Mouse (Mus musculus) gastrocnemius, postnatal 36 days (tissue): ENCODE measurements around the gene Cd3eap. TPM values are rescaled to one million over a fixed set of nuclear protein-coding genes. Genes with fewer than 3 reads are reported as not detected.

Experiments
- DNase-seq, 2 experiments: peaks; one replicate each; pipeline ENCODE4 v3.0.0; 2022
- intact Hi-C: fragments of 180-260 bp; cut with DNase I; formaldehyde crosslinking; loops from one replicate; pipeline ENCODE4 v1.15.1; 2025
- total RNA-seq, 2 experiments: library from RNA; stranded (reverse); gene quantifications; 2 replicates each; pipeline ENCODE4 v1.2.3; 2021

The Cd3eap gene
- total RNA-seq, 2 experiments from 2014 or later = 9.3 to 10.2 TPM

- no peak for DNase-seq
- intact Hi-C loops = no loop called here
Measured at GRCm38 (mm10) chr7:19338596-19338995, 20.7 kb downstream of the Cd3eap start.

- DNase-seq = no peak
- intact Hi-C loops = no loop called here
Measured at GRCm38 (mm10) chr7:19338060-19338459, 21.2 kb downstream of the Cd3eap start.

DNA sequence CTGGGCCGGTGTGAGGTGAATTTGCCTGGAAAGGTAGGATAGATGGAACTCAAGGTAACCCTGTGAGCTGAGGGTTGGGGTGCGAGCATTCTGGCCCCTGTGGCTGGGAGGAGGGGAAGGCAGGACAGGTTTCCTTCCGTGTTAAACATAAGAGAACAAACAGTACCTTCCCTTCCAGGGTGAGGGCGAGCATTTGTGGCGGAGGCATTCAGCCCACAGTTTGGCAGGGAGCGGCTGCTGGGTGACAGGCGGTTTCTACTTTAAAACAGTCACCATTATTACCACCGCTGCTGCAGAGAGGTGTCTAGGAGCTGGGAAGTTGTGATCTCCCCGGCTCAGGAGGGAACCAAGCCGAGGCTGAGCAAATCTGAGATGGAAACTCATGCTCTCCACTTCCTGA lies 22.2 kb downstream of the Cd3eap start:
- DNase-seq = no peak
- intact Hi-C loops = no loop called here

DNA sequence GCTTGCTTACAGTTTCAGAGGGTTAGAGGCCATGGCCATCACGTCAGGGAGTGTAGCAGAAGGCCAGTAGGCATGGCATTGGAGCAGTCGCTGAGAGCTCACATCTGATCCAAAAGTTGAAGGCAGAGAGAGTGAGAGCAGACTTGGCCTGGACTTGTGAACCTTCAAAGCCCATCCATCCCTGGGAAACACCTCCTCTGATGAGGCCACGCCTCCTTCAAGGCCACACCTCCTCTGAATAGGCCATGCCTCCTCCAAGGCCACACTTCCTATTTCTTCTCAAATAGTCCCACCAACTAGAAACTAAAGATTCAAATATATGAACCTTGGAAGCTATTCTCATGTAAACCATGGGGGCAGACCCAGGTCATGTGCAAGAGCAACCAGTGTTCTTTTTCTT lies 23.7 kb downstream of the Cd3eap start:
- intact Hi-C loops = no loop called here
- no peak for DNase-seq

GRCm38 (mm10) chr7:19332709-19333352 lies 26.5 kb downstream of the Cd3eap start:
- intact Hi-C loops = no loop called here
- DNase-seq = peak; percentile 72 to 74

- DNase-seq = no peak
- intact Hi-C loops = no loop called here
Measured at GRCm38 (mm10) chr7:19331910-19332309, 27.4 kb downstream of the Cd3eap start.

- intact Hi-C loops = no loop called here
- DNase-seq = no peak
Measured at GRCm38 (mm10) chr7:19328425-19328824, 30.9 kb downstream of the Cd3eap start.

- DNase-seq = peak in 1 of 2 experiments; percentile 3
- intact Hi-C loops = no loop called here
Measured at GRCm38 (mm10) chr7:19327782-19328181, 31.5 kb downstream of the Cd3eap start.

DNA sequence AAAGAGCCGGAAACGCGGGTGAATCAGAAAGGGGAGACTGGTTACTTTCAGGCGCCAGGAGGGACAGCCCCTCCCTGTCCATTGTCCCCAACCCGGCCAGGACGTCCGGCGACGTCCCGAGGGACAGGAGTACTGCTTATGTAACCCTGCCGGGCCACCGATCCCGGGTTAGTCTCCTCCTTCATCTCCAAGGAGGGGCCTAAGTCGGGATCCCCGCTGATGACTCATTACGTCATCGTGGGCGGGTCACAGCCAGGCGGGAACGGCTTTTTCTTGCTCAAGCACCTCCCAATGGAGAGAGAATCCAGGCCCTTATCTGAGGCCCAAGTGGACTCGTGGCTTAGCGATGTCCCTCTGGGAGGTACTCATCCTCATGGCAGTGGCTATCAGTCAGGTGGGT lies 32.2 kb downstream of the Cd3eap start:
- intact Hi-C loops = no loop called here
- peak; percentile 82 to 90 for DNase-seq

GRCm38 (mm10) chr7:19326359-19326758 lies 32.9 kb downstream of the Cd3eap start:
- DNase-seq = peak; percentile 85 to 87
- intact Hi-C loops = no loop called here

GRCm38 (mm10) chr7:19325262-19326199 lies 33.8 kb downstream of the Cd3eap start:
- no peak for DNase-seq
- intact Hi-C loops = no loop called here

DNA sequence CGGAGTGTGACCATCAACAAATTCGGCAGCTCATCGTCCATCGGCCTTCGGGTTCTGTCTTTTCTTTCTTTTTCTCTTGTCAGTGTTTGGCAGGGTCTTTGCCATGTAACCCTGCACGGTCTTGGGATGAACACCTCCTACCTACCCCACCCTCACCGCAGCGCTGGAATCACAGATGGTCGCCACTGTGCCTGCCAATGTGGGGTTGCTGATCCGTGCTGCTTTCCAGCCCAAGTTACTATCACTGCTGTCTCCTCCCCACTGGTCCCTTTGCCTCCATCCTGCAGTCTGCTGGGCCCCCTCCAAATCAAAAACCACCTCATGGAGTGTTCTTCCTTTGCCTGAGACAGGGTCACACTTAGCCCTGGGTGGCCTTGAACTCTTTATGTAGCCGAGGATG lies 35.1 kb downstream of the Cd3eap start:
- intact Hi-C loops = no loop called here
- no peak for DNase-seq

- intact Hi-C loops = no loop called here
- DNase-seq = no peak
Measured at GRCm38 (mm10) chr7:19322489-19322888, 36.8 kb downstream of the Cd3eap start.

- no peak for DNase-seq
- intact Hi-C loops = no loop called here
Measured at GRCm38 (mm10) chr7:19321464-19321863, 37.8 kb downstream of the Cd3eap start.

DNA sequence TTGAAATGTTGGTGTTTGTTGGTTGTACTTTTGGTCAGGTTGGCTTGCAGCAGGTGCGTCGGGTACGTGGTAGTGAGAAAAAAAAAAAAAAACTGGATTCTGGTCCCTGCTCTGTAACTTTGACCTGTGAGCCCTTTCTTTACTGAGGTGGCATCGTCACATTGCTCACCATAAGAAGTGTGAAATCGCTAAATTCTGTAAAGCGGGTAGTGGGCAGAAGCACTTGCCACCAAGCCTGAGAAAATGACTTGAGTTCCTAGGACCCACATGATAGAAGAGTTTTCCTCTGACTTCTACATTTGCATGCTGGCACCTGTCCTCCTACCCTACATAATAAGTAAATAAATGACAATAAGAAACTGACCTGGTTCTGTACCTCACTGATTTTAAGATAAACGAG lies 38.6 kb downstream of the Cd3eap start:
- DNase-seq = no peak
- intact Hi-C loops = no loop called here

- DNase-seq = peak; percentile 90 to 96
- intact Hi-C loops = no loop called here
Measured at GRCm38 (mm10) chr7:19319906-19320305, 39.4 kb downstream of the Cd3eap start.

GRCm38 (mm10) chr7:19319458-19319857 lies 39.8 kb downstream of the Cd3eap start:
- DNase-seq = no peak
- intact Hi-C loops = no loop called here

DNA sequence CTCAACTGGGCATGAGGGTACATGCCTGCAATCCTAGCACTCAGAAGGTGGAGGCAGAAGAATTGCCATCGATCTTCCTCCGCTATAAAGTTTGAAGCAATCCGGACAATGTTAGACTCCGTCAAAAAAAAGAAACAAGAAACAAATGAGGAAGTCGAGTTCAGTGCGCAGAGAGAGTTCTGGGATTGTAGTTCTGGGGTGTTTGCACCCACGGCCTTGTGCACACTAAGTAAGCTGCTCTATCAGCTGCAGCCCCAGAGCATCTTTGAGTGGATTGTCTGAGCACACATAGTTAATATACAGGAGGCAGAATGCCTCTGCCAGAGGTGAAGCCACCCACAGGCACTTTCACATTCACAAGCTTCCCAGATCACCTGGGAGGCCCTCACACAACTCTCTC lies 40.6 kb downstream of the Cd3eap start:
- no peak for DNase-seq
- intact Hi-C loops = no loop called here

DNA sequence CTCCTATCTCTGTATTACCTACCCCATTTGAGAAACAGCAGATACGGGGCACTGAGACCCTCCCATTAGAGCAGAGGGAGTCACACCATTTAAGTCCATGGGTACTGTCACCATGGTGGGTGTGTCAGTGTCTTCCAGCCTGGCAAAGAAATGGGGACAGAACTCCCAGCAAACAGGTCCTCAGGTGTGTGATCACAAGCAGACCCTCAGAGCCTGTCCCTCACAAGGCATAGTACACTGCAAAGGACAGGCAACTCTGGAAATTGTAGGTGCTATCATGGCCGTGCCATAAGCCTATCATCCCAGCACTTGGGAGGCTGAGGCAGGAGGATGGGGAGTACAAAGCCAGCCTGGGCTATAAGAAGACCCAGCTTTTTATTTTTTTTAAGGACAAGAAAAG lies 41.1 kb downstream of the Cd3eap start:
- intact Hi-C loops = no loop called here
- no peak for DNase-seq

GRCm38 (mm10) chr7:19316451-19317161 lies 42.7 kb downstream of the Cd3eap start:
- intact Hi-C loops = no loop called here
- no peak for DNase-seq

DNA sequence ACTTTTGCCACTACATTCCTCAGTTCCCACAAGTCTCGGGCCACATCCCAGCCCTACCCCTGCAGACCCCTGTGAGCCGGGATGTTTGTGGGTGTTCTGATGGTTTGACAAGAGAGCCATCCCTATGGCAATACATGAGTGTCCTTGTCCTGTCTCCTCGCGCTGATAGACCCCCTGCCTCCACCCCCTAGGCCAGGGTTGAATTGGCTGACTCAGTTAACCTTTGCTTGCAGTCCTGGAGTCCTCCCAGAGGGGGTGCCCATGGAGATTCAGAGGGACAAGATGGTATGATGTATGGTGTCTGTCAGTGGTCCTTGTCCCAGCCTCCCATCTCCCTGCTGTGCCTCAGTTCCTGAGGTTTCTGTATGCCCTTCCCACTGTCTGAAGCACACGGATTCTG lies 45.2 kb downstream of the Cd3eap start:
- no peak for DNase-seq
- intact Hi-C loops = no loop called here
